Mouse (Mus musculus) myocyte (in vitro differentiated cells): ENCODE data around the gene Gdpd1. TPM values are rescaled to one million over a fixed set of nuclear protein-coding genes. Genes with fewer than 3 reads are reported as not detected.

Experiments used
- H3K27me3 ChIP-seq: one replicate; pipeline ENCODE4 v1.6.1; 2011; ENCODE audit not compliant: control insufficient read depth, insufficient read depth, insufficient read length
- H3K36me3 ChIP-seq: one replicate; pipeline ENCODE4 v1.6.1; 2011; ENCODE audit not compliant: control insufficient read depth, insufficient read depth
- H3K4me2 ChIP-seq: one replicate; pipeline ENCODE4 v1.6.1; 2011; ENCODE audit warnings: low read depth, control low read depth
- H3K4me3 ChIP-seq: one replicate; pipeline ENCODE4 v1.5.1; 2011; ENCODE audit warnings: mild to moderate bottlenecking, control low read depth, moderate library complexity
- H3K79me2 ChIP-seq: one replicate; pipeline ENCODE4 v1.6.1; 2011; ENCODE audit not compliant: control insufficient read depth, insufficient read depth
- H3ac ChIP-seq: one replicate; pipeline ENCODE4 v1.6.1; 2011; ENCODE audit not compliant: control insufficient read depth, insufficient read length
- CEBPB ChIP-seq: IDR thresholded peaks from 2 replicates; pipeline ENCODE4 v1.6.1; 2011; ENCODE audit warnings: mild to moderate bottlenecking, moderate library complexity; ENCODE audit not compliant: poor library complexity, insufficient read depth, severe bottlenecking
- E2F4 ChIP-seq: IDR thresholded peaks from one replicate; pipeline ENCODE4 v1.6.1; 2011; ENCODE audit warnings: mild to moderate bottlenecking, control low read depth, moderate library complexity; ENCODE audit not compliant: insufficient read depth
- MAX ChIP-seq: IDR thresholded peaks from one replicate; pipeline ENCODE4 v1.6.1; 2011; ENCODE audit warnings: low read depth, mild to moderate bottlenecking, control low read depth
- MYOD1 ChIP-seq, 3 experiments: IDR thresholded peaks; one replicate each; pipeline ENCODE4 v1.6.1; 2011; ENCODE audit warnings: control low read depth in 2 of 3, low read depth in 2 of 3, mild to moderate bottlenecking in 2 of 3, moderate library complexity in 1 of 3; ENCODE audit not compliant: insufficient read length in 2 of 3, control insufficient read depth in 1 of 3
- MYOG ChIP-seq, 3 experiments: IDR thresholded peaks; one replicate each; pipeline ENCODE4 v1.6.1; 2011; ENCODE audit warnings: control low read depth in 2 of 3, low read depth in 2 of 3, mild to moderate bottlenecking in 2 of 3; ENCODE audit not compliant: insufficient read length in 2 of 3, control insufficient read depth in 1 of 3, insufficient read depth in 1 of 3
- POLR2A ChIP-seq: IDR thresholded peaks from one replicate; pipeline ENCODE4 v1.6.1; 2011; ENCODE audit warnings: low read depth, mild to moderate bottlenecking, control low read depth, moderate library complexity; ENCODE audit not compliant: insufficient read length
- POLR2AphosphoS2 ChIP-seq: IDR thresholded peaks from one replicate; pipeline ENCODE4 v1.6.1; 2011; ENCODE audit warnings: low read depth, control low read depth; ENCODE audit not compliant: insufficient read length
- REST ChIP-seq: IDR thresholded peaks from one replicate; pipeline ENCODE4 v1.6.1; 2011; ENCODE audit warnings: mild to moderate bottlenecking, control low read depth, moderate library complexity; ENCODE audit not compliant: insufficient read depth, insufficient read length
- SRF ChIP-seq: IDR thresholded peaks from one replicate; pipeline ENCODE4 v1.6.1; 2011; ENCODE audit warnings: low read depth; ENCODE audit not compliant: control insufficient read depth, insufficient read length
- TCF12 ChIP-seq: IDR thresholded peaks from one replicate; pipeline ENCODE4 v1.6.1; 2011; ENCODE audit warnings: mild to moderate bottlenecking, control low read depth; ENCODE audit not compliant: poor library complexity, insufficient read depth, severe bottlenecking
- TCF3 ChIP-seq: IDR thresholded peaks from one replicate; pipeline ENCODE4 v1.6.1; 2011; ENCODE audit warnings: low read depth, control low read depth; ENCODE audit not compliant: insufficient read length
- USF1 ChIP-seq: IDR thresholded peaks from one replicate; pipeline ENCODE4 v1.6.1; 2011; ENCODE audit warnings: low read depth, mild to moderate bottlenecking, control low read depth, moderate library complexity
- polyA plus RNA-seq: library from polyadenylated mRNA; unstranded; fragments of >200 nt; fragmentation: generic; extraction: Trizol; gene quantifications from one replicate; pipeline ENCODE4 v1.2.1, GENCODE M21; 2012; ENCODE audit warnings: missing spikeins

The Gdpd1 gene
- 9.9 TPM for polyA plus RNA-seq

DNA sequence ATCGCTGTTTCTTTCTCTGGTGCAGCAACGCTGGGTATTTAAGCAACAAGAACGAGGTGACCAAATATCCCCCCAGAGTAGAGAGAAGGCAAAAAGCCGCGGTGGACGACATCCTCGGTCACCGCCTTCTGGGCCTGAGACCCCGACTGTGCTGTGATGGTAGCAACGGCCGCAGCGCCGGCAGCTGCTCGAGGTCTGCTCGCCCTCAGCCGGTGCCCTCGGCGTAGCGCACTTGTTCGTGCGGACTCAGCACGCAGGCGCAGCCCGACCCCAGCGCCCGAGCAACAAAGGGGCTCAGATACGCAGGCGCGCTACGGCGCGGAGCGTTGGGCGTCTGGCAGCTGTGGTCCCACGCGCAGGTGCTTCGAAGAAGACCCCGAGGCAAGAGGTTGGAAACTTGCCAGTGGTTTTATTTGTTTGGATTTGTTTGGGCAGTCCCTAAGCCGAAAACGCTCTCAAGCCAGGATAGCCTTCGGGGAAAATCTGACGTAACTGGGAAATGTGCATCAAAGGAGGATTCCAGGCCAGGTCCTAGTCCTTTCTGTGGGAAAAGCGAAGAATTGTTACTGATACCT, at the start of gene Gdpd1:
Gene Gdpd1, minus strand, starts transcription at position 197 of the 575 bp plus-strand sequence.
- H3K4me3 ChIP-seq: peak within 1 kb of the TSS; percentile 85
- TF ChIP-seq CEBPB (no peak), POLR2A (peak; percentile 95), TCF12 (no peak), SRF (no peak), USF1 (no peak), REST (no peak), MYOD1 (IDR thresholded peaks at IDR 0.05; ENCODE audit: control insufficient read depth in 1 of 3, insufficient read length in 2 of 3, low read depth in 2 of 3) (peak in 2 of 3 experiments; percentile 74 to 85), E2F4 (no peak), MAX (no peak), TCF3 (no peak), POLR2AphosphoS2 (peak; percentile 95), MYOG (IDR thresholded peaks at IDR 0.05; ENCODE audit: control insufficient read depth in 1 of 3, insufficient read depth in 1 of 3, insufficient read length in 2 of 3, low read depth in 2 of 3) (peak in 2 of 3 experiments; percentile 91 to 93)
- peak within 1 kb of the TSS; percentile 91 for H3K4me2 ChIP-seq
- no peaks in the 10 kb centered on the region for H3K79me2 ChIP-seq
- H3K36me3 ChIP-seq: peaks cover 14% of the 10 kb centered on the region
- H3K27me3 ChIP-seq: no peaks in the 10 kb centered on the region
- H3ac ChIP-seq: peak within 1 kb of the TSS; percentile 27

DNA sequence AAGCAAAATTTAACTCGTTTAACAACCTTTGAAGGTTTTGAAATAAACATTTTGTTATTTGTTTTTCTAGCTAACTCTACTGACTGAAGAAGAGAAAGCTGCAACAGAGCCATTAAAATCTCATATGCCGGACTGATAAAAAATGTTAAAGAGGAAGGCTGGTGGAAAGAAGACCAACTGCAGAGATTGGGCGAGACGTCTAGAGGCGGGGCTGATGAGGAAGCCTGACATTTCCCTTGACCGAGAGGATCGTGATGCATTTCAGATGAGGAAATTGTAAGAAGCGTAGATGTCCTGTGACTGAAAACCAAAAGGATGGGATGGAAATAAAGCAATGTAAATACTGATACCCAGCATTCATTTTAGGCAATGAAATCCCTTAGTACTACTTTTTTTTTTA, 48.0 kb upstream of the Gdpd1 start:
- peaks cover 29% of the 10 kb centered on the region for H3K36me3 ChIP-seq
- H3K79me2 ChIP-seq: peaks cover 10% of the 10 kb centered on the region
- no peak overlapping the region for H3K4me3 ChIP-seq
- no peaks in the 10 kb centered on the region for H3K27me3 ChIP-seq
- TF ChIP-seq E2F4 (no peak), MYOG (IDR thresholded peaks at IDR 0.05; ENCODE audit: control insufficient read depth in 1 of 3, insufficient read depth in 1 of 3, insufficient read length in 2 of 3, low read depth in 2 of 3) (no peak), USF1 (no peak), CEBPB (no peak), POLR2A (no peak), REST (no peak), SRF (no peak), TCF12 (no peak), MAX (no peak), MYOD1 (IDR thresholded peaks at IDR 0.05; ENCODE audit: control insufficient read depth in 1 of 3, insufficient read length in 2 of 3, low read depth in 2 of 3) (no peak), POLR2AphosphoS2 (no peak), TCF3 (no peak)
- no peak overlapping the region for H3K4me2 ChIP-seq
- H3ac ChIP-seq: no peak overlapping the region

DNA sequence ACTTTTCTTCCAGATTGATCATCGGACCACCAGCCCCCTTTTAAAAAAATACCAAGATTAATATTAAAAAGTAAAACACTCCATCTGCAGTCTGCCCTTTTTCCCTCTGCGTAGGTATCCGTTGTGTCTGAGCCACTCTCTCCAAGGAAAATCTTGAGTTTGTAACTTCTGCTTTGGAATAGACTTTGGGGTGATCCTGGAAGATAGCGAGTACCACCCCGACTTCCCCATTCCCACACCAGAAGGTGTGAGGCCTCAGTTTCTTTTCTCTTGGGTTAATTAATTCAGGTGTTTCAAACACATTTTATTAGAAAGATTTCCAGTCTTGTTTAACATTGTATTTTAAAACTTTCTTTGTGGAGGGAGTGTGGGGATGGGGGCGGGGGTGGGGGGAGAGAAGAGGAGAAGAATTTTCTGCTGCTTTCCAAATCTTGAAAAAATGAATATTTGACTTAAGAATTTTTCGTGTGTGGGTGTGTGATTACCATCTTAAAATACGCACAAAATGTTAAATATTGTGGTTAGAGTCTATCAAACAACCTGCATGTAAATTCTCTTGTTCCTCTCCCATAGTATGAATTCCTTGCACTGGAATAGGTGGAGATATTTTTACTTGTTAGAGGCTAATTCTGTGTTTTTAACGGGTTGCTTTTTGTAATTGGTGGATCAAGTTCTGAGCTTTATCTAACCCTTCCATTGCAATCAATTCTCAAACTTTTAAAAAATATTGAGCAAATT, 36.5 kb upstream of the Gdpd1 start:
- no peak for TF ChIP-seq POLR2A
- no peak for TF ChIP-seq MAX
- no peak for TF ChIP-seq REST
- no peak for TF ChIP-seq POLR2AphosphoS2
- TF ChIP-seq TCF3: no peak
- TF ChIP-seq CEBPB: no peak
- TF ChIP-seq TCF12: no peak
- no peak for TF ChIP-seq MYOD1 (IDR thresholded peaks at IDR 0.05; ENCODE audit: control insufficient read depth in 1 of 3, insufficient read length in 2 of 3, low read depth in 2 of 3)
- Histone ChIP-seq H3K36me3 (peaks cover 5% of the 10 kb centered on the region), H3K4me2 (peak overlapping the region; percentile 73), H3K4me3 (peak overlapping the region; percentile 89), H3K27me3 (no peaks in the 10 kb centered on the region), H3ac (peak overlapping the region; percentile 57), H3K79me2 (peaks cover 86% of the 10 kb centered on the region)

DNA sequence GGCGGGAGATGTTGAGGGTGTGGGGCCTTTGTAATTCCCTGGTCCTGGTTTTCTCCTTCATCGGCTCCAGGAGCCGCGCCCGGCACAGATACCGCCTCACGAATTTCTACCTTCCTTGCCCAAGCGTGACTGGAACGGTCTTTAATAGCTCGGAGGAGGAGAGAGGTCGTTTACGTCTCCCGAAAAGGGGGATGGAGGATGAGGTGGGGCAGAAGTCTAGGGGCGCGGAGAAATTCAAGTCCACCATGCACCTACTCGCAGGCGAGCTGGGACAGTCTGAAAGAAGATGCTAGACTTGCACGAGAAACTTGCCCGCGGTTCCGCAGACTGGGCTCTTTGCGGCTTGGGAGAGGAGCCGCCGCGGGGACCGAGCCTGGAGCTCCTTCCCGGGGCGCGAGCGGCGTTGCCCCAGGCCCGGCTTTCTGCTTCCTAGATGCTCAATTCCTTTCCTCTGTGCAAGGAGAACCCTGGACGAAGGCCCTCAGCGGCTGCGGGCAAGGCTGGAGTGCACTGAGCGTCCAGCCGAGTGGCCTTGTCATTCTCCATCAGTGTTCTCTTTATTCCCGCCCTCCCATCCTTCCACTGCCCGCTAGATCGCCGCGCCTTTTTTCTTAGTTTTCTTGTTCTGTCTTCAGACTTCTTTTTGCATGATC, 35.8 kb upstream of the Gdpd1 start:
- H3ac ChIP-seq: peak overlapping the region; percentile 57

More for the DNA sequence above, 35.8 kb upstream of the Gdpd1 start:
- H3K79me2 ChIP-seq: peaks cover 79% of the 10 kb centered on the region
- peak overlapping the region; percentile 73 for H3K4me2 ChIP-seq
- TF ChIP-seq E2F4 (peak; percentile 51), POLR2AphosphoS2 (no peak)
- peak overlapping the region; percentile 89 for H3K4me3 ChIP-seq
- H3K27me3 ChIP-seq: no peaks in the 10 kb centered on the region
- no peaks in the 10 kb centered on the region for H3K36me3 ChIP-seq
